Mouse (Mus musculus): Measurements from ENCODE around the gene Rhoc. TPM values are rescaled to one million over a fixed set of nuclear protein-coding genes. Genes with fewer than 3 reads are reported as not detected.
A peak's percentile ranks its signal among the peaks of the same experiment; 100 is the strongest.

The Rhoc gene
- polyA plus RNA-seq, 1 experiment from 2014 or later = 119 TPM

GRCm38 (mm10) chr3:104817991-104818748, 30.0 kb downstream of the Rhoc start, which contains the start of gene Mov10:
Gene Mov10, minus strand, starts transcription at chr3:104818563.
- peak within 1 kb of the TSS; percentile 98 for H3K9ac ChIP-seq (ENCODE audit: low read depth, low read length)
- peak within 1 kb of the TSS; percentile 81 for H3K4me2 ChIP-seq (ENCODE audit: low read length)
- no peaks in the 10 kb centered on the region for H3K36me3 ChIP-seq (ENCODE audit: insufficient read depth, low read length)
- peaks cover 17% of the 10 kb centered on the region for H3K4me1 ChIP-seq (replicated peaks; ENCODE audit: insufficient read depth, low read length)
- H3K27me3 ChIP-seq (ENCODE audit: insufficient read depth, low read length) = no peaks in the 10 kb centered on the region
- peak within 1 kb of the TSS; percentile 95 for H3K4me3 ChIP-seq (replicated peaks; ENCODE audit: low read depth, low read length)
- peak; percentile 95 for DNase-seq (ENCODE audit: low spot score)
- WGBS = under 1% methylated on average over 36 of the region's 40 CpGs
- H3K27ac ChIP-seq = peak within 1 kb of the TSS; percentile 99
- TF ChIP-seq CTCF (IDR thresholded peaks at IDR 0.05; ENCODE audit: low read depth) = no peak
- peak; percentile 95 for ATAC-seq (replicated peaks; ENCODE audit: low FRiP score, low read depth)
- no peaks in the 10 kb centered on the region for H3K9me3 ChIP-seq (replicated peaks; ENCODE audit: low read length)

GRCm38 (mm10) chr3:104818749-104819134, 30.6 kb downstream of the Rhoc start:
- no peak overlapping the region; the same call in 1 of the 2 replicates for H3K9ac ChIP-seq (ENCODE audit: low read depth, low read length)
- H3K36me3 ChIP-seq (ENCODE audit: insufficient read depth, low read length) = no peaks in the 10 kb centered on the region
- peak overlapping the region; percentile 95 for H3K4me3 ChIP-seq (replicated peaks; ENCODE audit: low read depth, low read length)
- no peaks in the 10 kb centered on the region for H3K27me3 ChIP-seq (ENCODE audit: insufficient read depth, low read length)
- no peak for TF ChIP-seq CTCF (IDR thresholded peaks at IDR 0.05; ENCODE audit: low read depth)
- ATAC-seq (replicated peaks; ENCODE audit: low FRiP score, low read depth) (no peak; the same call in 1 of the 2 replicates), DNase-seq (ENCODE audit: low spot score) (no peak)
- 0% methylated on average over 3 of the region's 3 CpGs for WGBS
- H3K4me2 ChIP-seq (ENCODE audit: low read length) = peak overlapping the region; percentile 81
- no peaks in the 10 kb centered on the region for H3K9me3 ChIP-seq (replicated peaks; ENCODE audit: low read length)
- peak overlapping the region; percentile 99 for H3K27ac ChIP-seq
- peaks cover 17% of the 10 kb centered on the region for H3K4me1 ChIP-seq (replicated peaks; ENCODE audit: insufficient read depth, low read length)

- no peak for ATAC-seq (replicated peaks; ENCODE audit: low FRiP score, low read depth)
- 58% methylated on average over 1 of the region's 1 CpGs for WGBS
- no peak for DNase-seq (ENCODE audit: low spot score)
- Histone ChIP-seq H3K4me3 (replicated peaks; ENCODE audit: low read depth, low read length) (no peak overlapping the region), H3K9me3 (replicated peaks; ENCODE audit: low read length) (no peaks in the 10 kb centered on the region), H3K9ac (ENCODE audit: low read depth, low read length) (no peak overlapping the region), H3K4me2 (ENCODE audit: low read length) (no peak overlapping the region), H3K4me1 (replicated peaks; ENCODE audit: insufficient read depth, low read length) (peaks cover 17% of the 10 kb centered on the region), H3K27ac (no peak overlapping the region), H3K36me3 (ENCODE audit: insufficient read depth, low read length) (0 out of 2 replicates have a peak, but pooled peaks cover 1% of the 10 kb centered on the region), H3K27me3 (ENCODE audit: insufficient read depth, low read length) (no peaks in the 10 kb centered on the region)
- no peak for TF ChIP-seq CTCF (IDR thresholded peaks at IDR 0.05; ENCODE audit: low read depth)
Observed at GRCm38 (mm10) chr3:104820426-104820825, 32.3 kb downstream of the Rhoc start.

- Histone ChIP-seq H3K4me2 (ENCODE audit: low read length) (no peak overlapping the region), H3K9ac (ENCODE audit: low read depth, low read length) (no peak overlapping the region), H3K9me3 (replicated peaks; ENCODE audit: low read length) (no peaks in the 10 kb centered on the region), H3K4me1 (replicated peaks; ENCODE audit: insufficient read depth, low read length) (peaks cover 9% of the 10 kb centered on the region; the same call in 1 of the 2 replicates), H3K36me3 (ENCODE audit: insufficient read depth, low read length) (0 out of 2 replicates have a peak, but pooled peaks cover 7% of the 10 kb centered on the region), H3K27me3 (ENCODE audit: insufficient read depth, low read length) (no peaks in the 10 kb centered on the region), H3K27ac (no peak overlapping the region), H3K4me3 (replicated peaks; ENCODE audit: low read depth, low read length) (no peak overlapping the region)
- DNase-seq (ENCODE audit: low spot score) (no peak), ATAC-seq (replicated peaks; ENCODE audit: low FRiP score, low read depth) (no peak)
- no peak for TF ChIP-seq CTCF (IDR thresholded peaks at IDR 0.05; ENCODE audit: low read depth)
- WGBS = 71% methylated on average over 3 of the region's 3 CpGs
Observed at GRCm38 (mm10) chr3:104822413-104822812, 34.2 kb downstream of the Rhoc start.

- no peak overlapping the region for H3K27ac ChIP-seq
- H3K4me2 ChIP-seq (ENCODE audit: low read length) = no peak overlapping the region
- H3K36me3 ChIP-seq (ENCODE audit: insufficient read depth, low read length) = peaks cover 29% of the 10 kb centered on the region
- TF ChIP-seq CTCF (IDR thresholded peaks at IDR 0.05; ENCODE audit: low read depth) = no peak
- H3K9me3 ChIP-seq (replicated peaks; ENCODE audit: low read length) = no peaks in the 10 kb centered on the region
- ATAC-seq (replicated peaks; ENCODE audit: low FRiP score, low read depth) (no peak), DNase-seq (ENCODE audit: low spot score) (no peak)
- no peaks in the 10 kb centered on the region for H3K27me3 ChIP-seq (ENCODE audit: insufficient read depth, low read length)
- no peak overlapping the region for H3K4me3 ChIP-seq (replicated peaks; ENCODE audit: low read depth, low read length)
- H3K9ac ChIP-seq (ENCODE audit: low read depth, low read length) = no peak overlapping the region
- WGBS = 94% methylated on average over 3 of the region's 3 CpGs
- no peaks in the 10 kb centered on the region for H3K4me1 ChIP-seq (replicated peaks; ENCODE audit: insufficient read depth, low read length)
Observed at GRCm38 (mm10) chr3:104835797-104836196, 47.6 kb downstream of the Rhoc start.

- ATAC-seq (replicated peaks; ENCODE audit: low FRiP score, low read depth) (no peak), DNase-seq (ENCODE audit: low spot score) (no peak)
- Histone ChIP-seq H3K4me1 (replicated peaks; ENCODE audit: insufficient read depth, low read length) (no peaks in the 10 kb centered on the region), H3K9me3 (replicated peaks; ENCODE audit: low read length) (no peaks in the 10 kb centered on the region), H3K4me3 (replicated peaks; ENCODE audit: low read depth, low read length) (no peak overlapping the region), H3K27me3 (ENCODE audit: insufficient read depth, low read length) (no peaks in the 10 kb centered on the region), H3K36me3 (ENCODE audit: insufficient read depth, low read length) (peaks cover 22% of the 10 kb centered on the region; the same call in 1 of the 2 replicates), H3K9ac (ENCODE audit: low read depth, low read length) (no peak overlapping the region), H3K27ac (no peak overlapping the region), H3K4me2 (ENCODE audit: low read length) (no peak overlapping the region)
- no peak for TF ChIP-seq CTCF (IDR thresholded peaks at IDR 0.05; ENCODE audit: low read depth)
- 96% methylated on average over 5 of the region's 5 CpGs for WGBS
Observed at GRCm38 (mm10) chr3:104841049-104841448, 52.9 kb downstream of the Rhoc start.

Other genes starting within 250 kb of the Rhoc start
- gene Slc16a1, start 149.7 kb upstream of the Rhoc start, polyA plus RNA-seq (2015; fragmentation: Nextera tagmentation; extraction: Ambion mirVana) = 39.6 and 43.2 TPM in 2 replicates
- 4.8 and 7.7 TPM in 2 replicates for gene Ppm1j, start 7.3 kb upstream of the Rhoc start, polyA plus RNA-seq (2015; fragmentation: Nextera tagmentation; extraction: Ambion mirVana)
- gene Fam19a3, start 6.5 kb upstream of the Rhoc start, polyA plus RNA-seq (2015; fragmentation: Nextera tagmentation; extraction: Ambion mirVana) = 0.07 and 0.10 TPM in 2 replicates
- 38.4 and 42.6 TPM in 2 replicates for gene Mov10, start 30.2 kb downstream of the Rhoc start, polyA plus RNA-seq (2015; fragmentation: Nextera tagmentation; extraction: Ambion mirVana)
- 30.9 and 34.2 TPM in 2 replicates for gene St7l, start 75.6 kb downstream of the Rhoc start, polyA plus RNA-seq (2015; fragmentation: Nextera tagmentation; extraction: Ambion mirVana)
- 119 and 131 TPM in 2 replicates for gene Capza1, start 76.1 kb downstream of the Rhoc start, polyA plus RNA-seq (2015; fragmentation: Nextera tagmentation; extraction: Ambion mirVana)
- 0.43 and 0.59 TPM in 2 replicates for gene Wnt2b, start 173.5 kb downstream of the Rhoc start, polyA plus RNA-seq (2015; fragmentation: Nextera tagmentation; extraction: Ambion mirVana)